Mouse (Mus musculus) kidney, embryonic 14.5 days (tissue): ENCODE measurements around the gene Gm49395. TPM values are rescaled to one million over a fixed set of nuclear protein-coding genes. Genes with fewer than 3 reads are reported as not detected.

Experiments
- ATAC-seq: fragments of 200-750 bp; cut with Nextera tagmentation; 2 replicates; pipeline ENCODE4 v1.8.0; 2017; ENCODE audit warnings: moderate number of reproducible peaks, mild to moderate bottlenecking, moderate TSS enrichment, moderate library complexity; ENCODE audit not compliant: low FRiP score, low TSS enrichment
- H3K27ac ChIP-seq: fragments of 300-500 bp; sonication (generic); 2 replicates; pipeline ENCODE4 v1.5.1; 2014; ENCODE audit warnings: low read depth, mild to moderate bottlenecking, low read length, moderate library complexity, mixed read lengths
- H3K27me3 ChIP-seq: fragments of 300-500 bp; sonication (generic); 2 replicates; pipeline ENCODE4 v1.6.1; 2014; ENCODE audit warnings: mild to moderate bottlenecking, low read length; ENCODE audit not compliant: control insufficient read depth, insufficient read depth
- H3K36me3 ChIP-seq: fragments of 300-500 bp; sonication (generic); 2 replicates; pipeline ENCODE4 v1.6.1; 2014; ENCODE audit warnings: low read length, mixed read lengths; ENCODE audit not compliant: control insufficient read depth, insufficient read depth
- H3K4me1 ChIP-seq: fragments of 300-500 bp; sonication (generic); 2 replicates; pipeline ENCODE4 v1.6.1; 2014; ENCODE audit warnings: low read length, mixed read lengths; ENCODE audit not compliant: control insufficient read depth, insufficient read depth
- H3K4me2 ChIP-seq: fragments of 300-500 bp; sonication (generic); replicated peaks from 2 replicates; pipeline ENCODE4 v1.6.1; 2014; ENCODE audit warnings: low read depth, mild to moderate bottlenecking, low read length
- H3K4me3 ChIP-seq: fragments of 300-500 bp; sonication (generic); 2 replicates; pipeline ENCODE4 v1.5.1; 2014; ENCODE audit warnings: mild to moderate bottlenecking, low read length
- H3K9ac ChIP-seq: fragments of 300-500 bp; sonication (generic); 2 replicates; pipeline ENCODE4 v1.6.1; 2014; ENCODE audit warnings: low read depth, mild to moderate bottlenecking, low read length, moderate library complexity
- H3K9me3 ChIP-seq: fragments of 300-500 bp; sonication (generic); 2 replicates; pipeline ENCODE4 v1.6.1; 2016; ENCODE audit warnings: low read length; ENCODE audit not compliant: control insufficient read depth
- WGBS: fragments of 180-500 bp; shearing (Covaris S2); extraction: QIAGEN DNeasy Blood & Tissue Kit; methylation state at CpG from one replicate; pipeline ENCODE4 v1.1.7; 2014; 5-methylcytosine and 5-hydroxymethylcytosine counted together
- polyA plus RNA-seq: library from polyadenylated mRNA; unstranded; fragments of >200 nt; fragmentation: Nextera tagmentation; extraction: Ambion mirVana; gene quantifications from 2 replicates; pipeline ENCODE4 v1.2.1, GENCODE M21; 2014

The Gm49395 gene
- polyA plus RNA-seq, 1 experiment from 2014 or later: 9.3 TPM

DNA sequence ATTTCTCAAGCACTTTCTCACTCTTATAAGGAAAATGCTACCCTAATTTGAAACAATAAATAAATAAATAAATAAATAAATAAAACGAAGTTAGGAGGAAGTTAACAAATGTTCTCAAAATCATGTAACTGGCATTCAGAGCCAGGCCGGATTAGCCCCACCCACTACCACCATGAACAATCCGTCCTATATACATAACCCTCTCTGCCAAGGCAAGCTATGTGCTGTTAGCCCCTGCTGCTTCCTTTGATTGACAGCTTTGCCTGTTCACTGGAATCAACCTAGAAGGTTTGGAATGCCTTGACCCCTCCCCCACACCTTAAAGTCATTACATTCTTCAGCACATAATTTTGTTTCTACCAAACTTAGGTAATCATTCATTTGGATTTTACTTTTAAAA lies 10.2 kb downstream of the Gm49395 start:
- no peak overlapping the region for H3K4me2 ChIP-seq

DNA sequence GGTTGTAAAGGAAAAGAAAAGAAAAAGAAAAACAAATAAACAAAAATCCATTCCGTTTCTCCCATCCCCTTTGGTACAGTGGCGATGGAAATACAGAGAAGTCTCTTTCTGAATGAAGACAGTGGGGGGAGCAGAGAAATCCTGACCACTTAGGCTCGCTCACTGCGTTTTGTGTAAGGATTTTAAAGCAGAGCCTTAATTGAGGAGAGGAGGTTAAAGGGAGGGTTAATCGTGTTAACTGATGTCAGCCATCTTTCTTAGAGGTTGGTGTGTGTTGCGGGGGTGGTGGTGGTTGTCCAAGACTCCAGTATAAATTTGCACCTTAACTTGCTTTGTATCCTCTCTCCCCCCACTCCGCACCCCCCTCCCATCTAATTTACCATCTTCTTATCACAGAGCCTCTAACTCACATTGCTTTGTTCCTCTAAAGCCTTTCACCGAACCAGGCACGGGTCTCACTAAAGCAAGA lies 10.7 kb downstream of the Gm49395 start:
- peak overlapping the region; percentile 54 for H3K4me3 ChIP-seq
- no peaks in the 10 kb centered on the region for H3K9me3 ChIP-seq
- 45% methylated on average over 9 of the region's 9 CpGs for whole genome bisulfite sequencing
- H3K36me3 ChIP-seq: peaks cover 16% of the 10 kb centered on the region
- no peak for ATAC-seq
- peak overlapping the region; percentile 82 for H3K4me2 ChIP-seq
- peaks cover 15% of the 10 kb centered on the region; the same call in 1 of the 2 replicates for H3K4me1 ChIP-seq
- peak overlapping the region; percentile 25; the same call in 1 of the 2 replicates for H3K9ac ChIP-seq
- H3K27me3 ChIP-seq: no peaks in the 10 kb centered on the region
- peak overlapping the region; percentile 88 for H3K27ac ChIP-seq

More for the DNA sequence above, 10.2 kb downstream of the Gm49395 start:
- Histone ChIP-seq H3K4me1 (peaks cover 15% of the 10 kb centered on the region; the same call in 1 of the 2 replicates), H3K27ac (no peak overlapping the region), H3K27me3 (no peaks in the 10 kb centered on the region), H3K9me3 (no peaks in the 10 kb centered on the region), H3K9ac (no peak overlapping the region), H3K36me3 (peaks cover 14% of the 10 kb centered on the region), H3K4me3 (no peak overlapping the region)
- ATAC-seq: no peak
- WGBS: 85% methylated on average over 3 of the region's 3 CpGs

DNA sequence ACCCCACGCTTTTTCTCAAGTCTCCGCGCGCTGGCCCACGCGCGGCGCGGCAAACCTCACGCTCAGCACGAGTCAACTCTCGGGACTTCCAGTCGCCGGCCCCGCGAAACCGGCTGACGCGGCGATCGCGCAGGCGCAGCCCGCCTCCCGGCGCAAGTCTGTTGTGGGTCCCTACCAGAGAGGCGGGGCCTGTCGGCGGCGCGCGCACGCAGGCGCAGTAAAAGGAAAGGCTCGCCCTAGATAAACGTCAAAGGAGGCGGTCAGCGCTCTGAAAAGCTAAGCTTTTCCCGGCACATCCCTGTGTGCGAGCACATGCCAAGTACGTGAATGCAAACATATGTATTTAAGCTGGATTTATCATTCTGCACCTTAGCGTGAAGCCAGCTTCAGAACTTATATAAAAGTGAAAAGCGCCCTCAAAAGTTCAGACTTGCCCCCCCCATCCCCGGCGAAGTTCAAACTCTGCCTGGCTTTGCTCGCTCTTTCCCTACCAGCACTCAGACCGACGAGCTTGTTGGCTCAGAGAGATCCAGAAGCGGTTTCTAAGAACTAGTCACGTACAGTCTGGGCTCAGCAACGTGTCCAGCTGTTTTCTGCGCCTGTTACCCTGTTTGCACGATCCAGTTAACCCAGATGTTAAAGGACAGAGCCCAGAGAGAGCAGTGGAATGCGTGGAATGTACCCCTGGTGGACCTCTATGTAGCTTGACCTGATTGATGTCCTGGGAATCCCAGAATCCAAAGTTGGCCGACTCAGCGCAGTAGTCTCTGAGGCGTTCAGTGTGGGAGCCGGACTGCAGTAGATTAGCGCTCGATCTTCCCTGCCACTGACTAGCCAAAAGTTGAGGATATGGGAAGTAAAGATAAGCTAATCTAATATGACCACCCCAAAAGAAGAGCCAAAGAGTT lies 11.4 kb downstream of the Gm49395 start, which contains the start of gene Pelo:
Pelo (minus strand) TSS at position 118 of the 908 bp plus-strand sequence.
- peaks cover 15% of the 10 kb centered on the region; the same call in 1 of the 2 replicates for H3K4me1 ChIP-seq
- WGBS: under 1% methylated on average over 59 of the region's 60 CpGs
- no peaks in the 10 kb centered on the region for H3K9me3 ChIP-seq
- peak; percentile 93 for ATAC-seq
- peak within 1 kb of the TSS; percentile 88 for H3K27ac ChIP-seq
- no peaks in the 10 kb centered on the region for H3K27me3 ChIP-seq
- peak within 1 kb of the TSS; percentile 85 for H3K9ac ChIP-seq
- H3K36me3 ChIP-seq: peaks cover 18% of the 10 kb centered on the region
- H3K4me2 ChIP-seq: peak within 1 kb of the TSS; percentile 82
- H3K4me3 ChIP-seq: peak within 1 kb of the TSS; percentile 54

DNA sequence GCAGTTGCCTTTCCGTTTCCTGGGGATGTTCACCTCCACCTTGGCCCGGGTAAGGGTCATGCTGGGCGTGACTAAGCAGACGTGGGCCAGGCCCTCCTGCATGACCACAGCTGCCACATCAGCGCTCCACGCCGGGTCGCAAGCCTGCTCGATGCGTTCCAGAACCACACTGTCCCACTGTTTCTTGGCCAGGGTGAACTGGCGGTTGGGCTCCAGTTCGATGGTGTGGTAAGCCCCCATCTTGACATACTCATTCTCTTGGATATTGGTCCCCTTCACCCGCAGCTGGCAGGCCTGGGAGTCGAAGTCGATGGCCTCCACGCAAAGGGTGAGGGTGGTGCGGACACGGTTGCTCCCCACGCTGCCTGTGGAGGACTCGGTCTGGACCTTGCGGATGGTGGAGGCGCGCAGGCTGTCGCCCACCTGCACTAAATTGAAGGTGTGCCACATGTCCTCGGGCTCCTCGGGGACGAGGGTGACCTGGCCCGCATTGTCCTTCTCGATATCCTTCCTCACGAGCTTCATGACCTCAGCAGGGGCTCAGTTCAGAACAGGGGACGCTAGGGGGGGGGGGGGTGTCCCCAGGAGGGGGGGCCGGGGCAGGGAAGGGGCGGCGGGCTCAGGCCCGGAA lies 12.2 kb downstream of the Gm49395 start:
- 5% methylated on average over 34 of the region's 35 CpGs for WGBS
- Histone ChIP-seq H3K4me3 (peak overlapping the region; percentile 54), H3K4me2 (peak overlapping the region; percentile 82), H3K9me3 (no peaks in the 10 kb centered on the region), H3K36me3 (peaks cover 18% of the 10 kb centered on the region), H3K9ac (peak overlapping the region; percentile 85), H3K27me3 (no peaks in the 10 kb centered on the region), H3K4me1 (peaks cover 15% of the 10 kb centered on the region; the same call in 1 of the 2 replicates), H3K27ac (peak overlapping the region; percentile 88; the same call in 1 of the 2 replicates)
- ATAC-seq: peak; percentile 67

DNA sequence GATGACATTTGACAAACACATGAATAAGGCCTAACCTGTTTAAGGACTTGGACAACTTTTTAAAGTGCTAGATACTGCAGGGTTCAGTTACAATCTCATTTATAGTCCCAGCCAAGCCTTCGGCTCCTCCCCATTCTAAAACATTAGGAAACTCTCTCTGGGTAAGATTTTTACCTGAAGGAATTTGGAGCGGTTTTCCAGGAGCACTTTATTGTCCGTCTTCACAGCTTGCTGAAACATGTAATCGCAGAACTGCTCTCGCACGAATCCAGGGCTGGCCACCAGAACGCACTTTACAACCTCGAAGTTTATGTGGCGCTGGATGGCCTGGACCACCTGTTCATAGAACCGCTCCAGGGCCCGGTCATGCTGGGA lies 12.7 kb downstream of the Gm49395 start:
- no peaks in the 10 kb centered on the region for H3K27me3 ChIP-seq
- H3K36me3 ChIP-seq: peaks cover 18% of the 10 kb centered on the region
- ATAC-seq: no peak
- no peaks in the 10 kb centered on the region for H3K9me3 ChIP-seq
- peaks cover 15% of the 10 kb centered on the region; the same call in 1 of the 2 replicates for H3K4me1 ChIP-seq
- no peak overlapping the region; the same call in 1 of the 2 replicates for H3K27ac ChIP-seq
- WGBS: 39% methylated on average over 11 of the region's 11 CpGs
- H3K4me3 ChIP-seq: peak overlapping the region; percentile 54
- peak overlapping the region; percentile 85; the same call in 1 of the 2 replicates for H3K9ac ChIP-seq
- peak overlapping the region; percentile 82 for H3K4me2 ChIP-seq

DNA sequence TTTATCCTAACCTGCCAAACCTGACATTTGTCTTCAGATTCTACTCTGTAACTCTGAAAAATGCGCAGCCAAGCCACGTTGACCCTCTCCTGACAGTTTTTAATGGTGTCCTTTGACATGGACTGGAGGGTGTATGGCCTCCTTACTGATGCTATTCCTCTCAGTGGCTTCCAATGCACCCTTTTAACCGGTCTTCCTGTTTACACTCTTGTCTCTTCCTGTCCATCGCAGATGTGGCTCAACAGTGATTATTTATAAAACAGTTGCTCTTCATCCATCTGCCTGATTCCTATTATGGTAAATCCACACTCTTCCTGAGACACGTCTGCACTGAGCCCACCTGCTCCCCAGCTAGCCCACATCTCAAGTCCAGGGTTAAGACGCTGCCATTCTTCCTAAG lies 15.7 kb downstream of the Gm49395 start:
- H3K4me2 ChIP-seq: no peak overlapping the region
- ATAC-seq: no peak

DNA sequence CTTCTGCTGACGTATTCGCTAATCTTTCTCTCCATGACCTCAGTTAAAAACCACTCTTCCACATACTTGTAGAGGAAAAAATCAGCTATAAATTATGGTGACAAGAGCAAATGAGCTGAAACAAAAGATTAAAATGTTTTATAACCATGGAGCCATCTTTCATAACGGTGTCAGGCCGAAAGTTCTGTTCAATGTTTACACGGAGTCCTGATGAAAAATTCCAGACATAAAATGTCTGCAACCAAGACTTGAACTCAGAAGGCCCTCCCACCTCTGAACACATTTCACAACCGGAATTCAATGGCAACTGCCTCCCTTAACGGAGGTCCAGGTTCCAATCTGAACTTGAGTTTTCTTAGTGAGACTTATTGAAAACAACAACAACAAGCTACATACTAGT lies 19.4 kb downstream of the Gm49395 start:
- no peak for ATAC-seq
- H3K4me3 ChIP-seq: no peak overlapping the region
- no peaks in the 10 kb centered on the region for H3K27me3 ChIP-seq
- no peaks in the 10 kb centered on the region for H3K9me3 ChIP-seq
- H3K27ac ChIP-seq: no peak overlapping the region
- H3K36me3 ChIP-seq: peaks cover 7% of the 10 kb centered on the region; the same call in 1 of the 2 replicates
- H3K4me2 ChIP-seq: no peak overlapping the region
- no peak overlapping the region for H3K9ac ChIP-seq
- 0 out of 2 replicates have a peak, but pooled peaks cover 3% of the 10 kb centered on the region for H3K4me1 ChIP-seq
- 56% methylated on average over 7 of the region's 7 CpGs for WGBS

More for the DNA sequence above, 15.7 kb downstream of the Gm49395 start:
- Histone ChIP-seq H3K36me3 (peaks cover 18% of the 10 kb centered on the region), H3K9me3 (no peaks in the 10 kb centered on the region), H3K27me3 (no peaks in the 10 kb centered on the region), H3K9ac (no peak overlapping the region), H3K27ac (no peak overlapping the region), H3K4me1 (peaks cover 12% of the 10 kb centered on the region; the same call in 1 of the 2 replicates), H3K4me3 (no peak overlapping the region)
- 79% methylated on average over 6 of the region's 6 CpGs for WGBS

DNA sequence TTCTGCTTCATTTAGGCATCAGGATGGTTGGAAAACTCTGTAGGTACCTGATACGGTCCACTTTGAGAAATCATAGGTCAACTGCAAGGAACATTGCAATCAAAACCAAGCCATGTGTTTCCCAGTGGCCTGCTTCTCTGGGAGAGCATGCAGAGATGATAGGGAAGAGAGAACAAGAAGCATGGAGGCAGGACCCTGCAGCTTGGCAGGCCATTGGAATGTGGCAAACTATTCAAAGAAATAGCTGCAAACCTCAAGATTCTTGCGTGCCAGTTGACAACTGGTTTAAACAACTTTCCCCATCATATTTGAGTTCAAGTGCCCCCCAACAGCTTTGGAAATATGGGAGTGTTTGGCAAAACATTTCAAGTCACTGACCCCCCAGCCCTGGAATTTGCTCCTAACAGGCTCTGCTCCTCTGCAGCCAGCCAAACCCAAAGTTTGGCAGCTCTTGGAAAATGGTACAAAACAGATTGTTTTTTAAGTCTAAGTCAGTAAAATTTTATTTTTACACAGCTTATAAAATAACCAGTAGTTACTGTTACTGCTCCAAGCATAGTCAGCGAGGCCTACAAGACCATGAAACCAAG lies 21.6 kb downstream of the Gm49395 start:
- 91% methylated on average over 3 of the region's 3 CpGs for WGBS
- Histone ChIP-seq H3K27me3 (no peaks in the 10 kb centered on the region), H3K4me2 (no peak overlapping the region), H3K36me3 (no peaks in the 10 kb centered on the region), H3K4me1 (0 out of 2 replicates have a peak, but pooled peaks cover 3% of the 10 kb centered on the region), H3K9ac (no peak overlapping the region), H3K27ac (no peak overlapping the region), H3K4me3 (no peak overlapping the region), H3K9me3 (no peaks in the 10 kb centered on the region)
- ATAC-seq: no peak
